Mouse (Mus musculus) kidney, postnatal 25 days (tissue): ENCODE measurements at regions not wholly inside any gene's neighbourhood (a gene's known extent, or its start where the extent isn't known, plus 50 kb on each side); places are given as distances from the start of the nearest gene placed in this dataset.

Experiments
- DNase-seq, 2 experiments: peaks; one replicate each; pipeline ENCODE4 v3.0.0; 2021; ENCODE audit warnings: mixed read lengths in 2 of 2

- DNase-seq: no peak
These were observed 55.7 kb downstream of the Id4 start for GRCm38 (mm10) chr13:48316747-48317146.

- peak; percentile 27 to 52 for DNase-seq
These were observed 56.4 kb downstream of the Id4 start for GRCm38 (mm10) chr13:48317457-48317856.

- DNase-seq: no peak
These were observed 58.0 kb downstream of the Id4 start for GRCm38 (mm10) chr13:48319001-48319400.

- DNase-seq: peak; percentile 60 to 61
These were observed 63.3 kb downstream of the Id4 start for GRCm38 (mm10) chr13:48324290-48324718.

- no peak for DNase-seq
These were observed 69.6 kb downstream of the Id4 start for GRCm38 (mm10) chr13:48330619-48331018.

- no peak for DNase-seq
These were observed 75.1 kb downstream of the Id4 start for GRCm38 (mm10) chr13:48336135-48336534.

GRCm38 (mm10) chr13:48336602-48337001, 75.6 kb downstream of the Id4 start:
- peak in 1 of 2 experiments; percentile 29 for DNase-seq

- DNase-seq: no peak
These were observed 77.5 kb downstream of the Id4 start for GRCm38 (mm10) chr13:48338561-48338960.

- DNase-seq: no peak
These were observed 89.1 kb downstream of the Id4 start for GRCm38 (mm10) chr13:48350124-48350523.

- no peak for DNase-seq
These were observed 89.9 kb downstream of the Id4 start for GRCm38 (mm10) chr13:48350955-48351354.

- no peak for DNase-seq
These were observed 96.1 kb downstream of the Id4 start for GRCm38 (mm10) chr13:48357118-48357517.

GRCm38 (mm10) chr13:48357640-48358039, 96.6 kb downstream of the Id4 start:
- no peak for DNase-seq

- DNase-seq: no peak
These were observed 110.0 kb downstream of the Id4 start for GRCm38 (mm10) chr13:48371060-48371459.

- no peak for DNase-seq
These were observed 115.4 kb downstream of the Id4 start for GRCm38 (mm10) chr13:48376405-48376804.

- DNase-seq: no peak
These were observed 122.8 kb downstream of the Id4 start for GRCm38 (mm10) chr13:48383580-48384445.

- no peak for DNase-seq
These were observed 123.9 kb downstream of the Id4 start for GRCm38 (mm10) chr13:48384901-48385300.

- DNase-seq: no peak
These were observed 122.1 kb downstream of the Zfp169 start for GRCm38 (mm10) chr13:48391126-48391525.

GRCm38 (mm10) chr13:48397761-48398160, 115.5 kb downstream of the Zfp169 start:
- no peak for DNase-seq

GRCm38 (mm10) chr13:48398617-48399016, 114.6 kb downstream of the Zfp169 start:
- no peak for DNase-seq

GRCm38 (mm10) chr13:48402316-48402715, 110.9 kb downstream of the Zfp169 start:
- no peak for DNase-seq

GRCm38 (mm10) chr13:48422438-48423329, 90.6 kb downstream of the Zfp169 start:
- no peak for DNase-seq

- no peak for DNase-seq
These were observed 86.4 kb downstream of the Zfp169 start for GRCm38 (mm10) chr13:48426816-48427215.

GRCm38 (mm10) chr13:48436659-48437345, 76.4 kb downstream of the Zfp169 start:
- DNase-seq: peak in 1 of 2 experiments; percentile 36
